Mouse (Mus musculus): ENCODE results near the gene Atg5. TPM values are rescaled to one million over a fixed set of nuclear protein-coding genes. Genes with fewer than 3 reads are reported as not detected.

Gene Atg5
- polyA plus RNA-seq, 1 experiment = 11.6 TPM

DNA sequence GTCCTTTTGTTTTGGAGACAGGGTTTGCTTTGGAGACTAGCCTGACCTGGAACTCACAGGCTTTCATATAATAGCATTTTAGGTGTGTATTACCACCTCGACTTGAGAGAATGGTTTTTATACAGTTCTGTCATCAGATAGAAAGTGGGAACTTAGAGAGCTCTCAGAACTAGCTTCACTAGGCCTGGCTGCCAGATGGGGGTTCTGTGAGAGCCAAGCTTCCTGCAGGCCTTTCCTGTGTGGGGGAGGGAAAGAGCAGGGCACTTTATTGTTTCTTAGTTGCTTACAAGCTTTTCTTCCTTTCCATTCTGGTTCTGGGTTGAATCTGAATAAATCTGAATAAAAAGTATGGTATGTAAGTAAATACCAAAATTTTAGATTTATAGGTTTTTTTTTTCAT, 54.0 kb downstream of the Atg5 start:
- DNase-seq = no peak
- Histone ChIP-seq H3K27me3 (ENCODE audit: control insufficient read depth, insufficient read depth, low read length) (no peaks in the 10 kb centered on the region), H3K27ac (ENCODE audit: control insufficient read depth, insufficient read depth, low read length) (no peak overlapping the region), H3K4me3 (ENCODE audit: control insufficient read depth, insufficient read depth, low read length) (no peak overlapping the region), H3K36me3 (ENCODE audit: control insufficient read depth, insufficient read depth, low read length) (no peaks in the 10 kb centered on the region; the same call in 1 of the 2 replicates), H3K4me1 (replicated peaks; ENCODE audit: control insufficient read depth, insufficient read depth, low read length) (no peaks in the 10 kb centered on the region)
- TF ChIP-seq CTCF (IDR thresholded peaks at IDR 0.05; ENCODE audit: borderline replicate concordance, control insufficient read depth, extremely low read depth, insufficient read depth, low read length, poor library complexity) = no peak
- no peak for TF ChIP-seq POLR2A (IDR thresholded peaks at IDR 0.05; ENCODE audit: control insufficient read depth, extremely low read depth, insufficient read depth, low read length, poor library complexity)
- 15% methylated on average over 1 of the region's 1 CpGs for WGBS

- H3K36me3 ChIP-seq (ENCODE audit: control insufficient read depth, insufficient read depth, low read length) = no peaks in the 10 kb centered on the region; the same call in 1 of the 2 replicates
- no peaks in the 10 kb centered on the region for H3K4me1 ChIP-seq (replicated peaks; ENCODE audit: control insufficient read depth, insufficient read depth, low read length)
- no peak for DNase-seq
- no peaks in the 10 kb centered on the region for H3K27me3 ChIP-seq (ENCODE audit: control insufficient read depth, insufficient read depth, low read length)
- no peak overlapping the region for H3K4me3 ChIP-seq (ENCODE audit: control insufficient read depth, insufficient read depth, low read length)
- no peak overlapping the region for H3K27ac ChIP-seq (ENCODE audit: control insufficient read depth, insufficient read depth, low read length)
- TF ChIP-seq CTCF (IDR thresholded peaks at IDR 0.05; ENCODE audit: borderline replicate concordance, control insufficient read depth, extremely low read depth, insufficient read depth, low read length, poor library complexity) (no peak), POLR2A (IDR thresholded peaks at IDR 0.05; ENCODE audit: control insufficient read depth, extremely low read depth, insufficient read depth, low read length, poor library complexity) (no peak)
- WGBS = 89% methylated on average over 9 of the region's 9 CpGs
Observed at GRCm38 (mm10) chr10:44323070-44323775, 55.1 kb downstream of the Atg5 start.

GRCm38 (mm10) chr10:44323836-44324235, 55.7 kb downstream of the Atg5 start:
- Histone ChIP-seq H3K4me1 (replicated peaks; ENCODE audit: control insufficient read depth, insufficient read depth, low read length) (no peaks in the 10 kb centered on the region), H3K4me3 (ENCODE audit: control insufficient read depth, insufficient read depth, low read length) (no peak overlapping the region), H3K27me3 (ENCODE audit: control insufficient read depth, insufficient read depth, low read length) (no peaks in the 10 kb centered on the region), H3K36me3 (ENCODE audit: control insufficient read depth, insufficient read depth, low read length) (no peaks in the 10 kb centered on the region; the same call in 1 of the 2 replicates), H3K27ac (ENCODE audit: control insufficient read depth, insufficient read depth, low read length) (no peak overlapping the region)
- no peak for DNase-seq
- WGBS = 97% methylated on average over 8 of the region's 8 CpGs
- TF ChIP-seq POLR2A (IDR thresholded peaks at IDR 0.05; ENCODE audit: control insufficient read depth, extremely low read depth, insufficient read depth, low read length, poor library complexity) (no peak), CTCF (IDR thresholded peaks at IDR 0.05; ENCODE audit: borderline replicate concordance, control insufficient read depth, extremely low read depth, insufficient read depth, low read length, poor library complexity) (no peak)

- no peaks in the 10 kb centered on the region for H3K4me1 ChIP-seq (replicated peaks; ENCODE audit: control insufficient read depth, insufficient read depth, low read length)
- DNase-seq = no peak
Observed at GRCm38 (mm10) chr10:44325551-44326500, 57.7 kb downstream of the Atg5 start.

DNA sequence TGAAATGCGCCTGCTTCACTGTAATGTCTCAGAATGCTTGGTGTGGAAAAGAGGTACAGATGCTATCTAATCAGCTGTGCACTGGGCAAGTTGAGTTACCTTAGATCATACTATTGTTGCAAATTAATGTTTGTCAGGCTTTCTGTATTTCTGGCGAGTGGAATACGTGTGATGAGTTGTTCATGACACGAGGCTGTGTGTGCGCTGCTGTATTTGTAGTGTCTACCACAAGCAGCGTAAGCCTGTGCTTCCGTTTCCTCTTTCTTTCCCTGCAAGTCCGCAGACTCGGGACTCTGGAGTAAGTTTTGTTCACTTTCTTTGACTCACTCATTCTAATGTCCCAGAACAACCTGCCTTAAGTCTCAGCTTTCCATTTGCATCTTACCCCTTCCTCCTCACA, 58.9 kb downstream of the Atg5 start:
- DNase-seq = no peak
- Histone ChIP-seq H3K27me3 (ENCODE audit: control insufficient read depth, insufficient read depth, low read length) (no peaks in the 10 kb centered on the region), H3K27ac (ENCODE audit: control insufficient read depth, insufficient read depth, low read length) (no peak overlapping the region), H3K4me1 (replicated peaks; ENCODE audit: control insufficient read depth, insufficient read depth, low read length) (no peaks in the 10 kb centered on the region), H3K4me3 (ENCODE audit: control insufficient read depth, insufficient read depth, low read length) (no peak overlapping the region), H3K36me3 (ENCODE audit: control insufficient read depth, insufficient read depth, low read length) (no peaks in the 10 kb centered on the region)
- no peak for TF ChIP-seq POLR2A (IDR thresholded peaks at IDR 0.05; ENCODE audit: control insufficient read depth, extremely low read depth, insufficient read depth, low read length, poor library complexity)
- TF ChIP-seq CTCF (IDR thresholded peaks at IDR 0.05; ENCODE audit: borderline replicate concordance, control insufficient read depth, extremely low read depth, insufficient read depth, low read length, poor library complexity) = no peak
- WGBS = 66% methylated on average over 9 of the region's 9 CpGs

More at GRCm38 (mm10) chr10:44325551-44326500, 57.7 kb downstream of the Atg5 start:
- TF ChIP-seq CTCF (IDR thresholded peaks at IDR 0.05; ENCODE audit: borderline replicate concordance, control insufficient read depth, extremely low read depth, insufficient read depth, low read length, poor library complexity) = no peak
- no peak for TF ChIP-seq POLR2A (IDR thresholded peaks at IDR 0.05; ENCODE audit: control insufficient read depth, extremely low read depth, insufficient read depth, low read length, poor library complexity)
- no peaks in the 10 kb centered on the region for H3K27me3 ChIP-seq (ENCODE audit: control insufficient read depth, insufficient read depth, low read length)
- H3K4me3 ChIP-seq (ENCODE audit: control insufficient read depth, insufficient read depth, low read length) = no peak overlapping the region
- 84% methylated on average over 13 of the region's 13 CpGs for WGBS
- H3K36me3 ChIP-seq (ENCODE audit: control insufficient read depth, insufficient read depth, low read length) = no peaks in the 10 kb centered on the region
- H3K27ac ChIP-seq (ENCODE audit: control insufficient read depth, insufficient read depth, low read length) = no peak overlapping the region

GRCm38 (mm10) chr10:44328347-44328746, 60.2 kb downstream of the Atg5 start:
- Histone ChIP-seq H3K4me3 (ENCODE audit: control insufficient read depth, insufficient read depth, low read length) (no peak overlapping the region), H3K36me3 (ENCODE audit: control insufficient read depth, insufficient read depth, low read length) (no peaks in the 10 kb centered on the region), H3K4me1 (replicated peaks; ENCODE audit: control insufficient read depth, insufficient read depth, low read length) (no peaks in the 10 kb centered on the region), H3K27me3 (ENCODE audit: control insufficient read depth, insufficient read depth, low read length) (no peaks in the 10 kb centered on the region), H3K27ac (ENCODE audit: control insufficient read depth, insufficient read depth, low read length) (no peak overlapping the region)
- WGBS = 56% methylated on average over 3 of the region's 3 CpGs
- peak; percentile 54 for DNase-seq
- no peak for TF ChIP-seq POLR2A (IDR thresholded peaks at IDR 0.05; ENCODE audit: control insufficient read depth, extremely low read depth, insufficient read depth, low read length, poor library complexity)
- TF ChIP-seq CTCF (IDR thresholded peaks at IDR 0.05; ENCODE audit: borderline replicate concordance, control insufficient read depth, extremely low read depth, insufficient read depth, low read length, poor library complexity) = no peak

Data from thymus, adult 2 months (tissue).